22 mouse cellular contexts compared by ENCODE assay signal in the genomic region with DNA sequence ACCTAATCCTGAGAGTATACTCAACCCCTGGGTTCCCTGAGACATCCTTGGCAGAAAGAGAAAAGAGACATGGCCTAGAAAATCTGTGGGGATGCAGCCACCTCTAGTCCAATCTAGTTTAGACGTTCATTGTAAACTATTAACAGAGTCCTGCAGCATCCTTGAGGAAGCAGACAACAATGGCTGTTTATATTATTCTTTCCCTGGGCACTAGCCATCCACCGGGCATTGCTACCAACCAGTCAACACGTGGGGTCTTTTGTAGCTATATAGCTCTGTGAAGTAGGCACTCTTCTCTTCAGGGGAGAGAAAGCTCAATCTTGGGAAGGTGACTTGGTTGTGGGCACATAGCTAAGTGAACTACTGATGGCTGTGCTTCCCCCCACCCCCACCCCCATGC.
A peak's percentile ranks its signal among the peaks of the same experiment; 100 is the strongest.
DNase-seq lines count a peak whose midpoint lies in the region; ATAC-seq and TF ChIP-seq lines count a peak whose summit lies in the region.
"Had no signal": no experiment of that assay in that cellular context is flagged by ENCODE, and none has a peak within 500 bp of the region (broad histone marks: within the 10 kb centered on the region; RNA-seq: fewer than 3 reads in every experiment).

No protein-coding gene starts in this region.

- 65% methylated on average over 3 of the region's 3 CpGs for WGBS in lung, embryonic 16.5 days
- WGBS in lung, adult 2 months, result 53% methylated on average over 3 of the region's 3 CpGs

- TF ChIP-seq CTCF in lung, adult 2 months (IDR thresholded peaks at IDR 0.05; ENCODE audit: insufficient read depth, low read length), result no peak

- DNase-seq in lung, adult 2 months, result no peak
- peak; percentile 28 for DNase-seq in lung, postnatal 10 days
- no peak for DNase-seq in lung, postnatal 36 days
- DNase-seq in kidney, postnatal 25 days, result no peak
- DNase-seq: adrenal gland, adult 2 months; adrenal gland, postnatal 10 days; adrenal gland, postnatal 25 days; cerebellum, adult 11 months; cerebellum, adult 18-20 months; cerebellum, adult 8-10 months; cerebellum, adult 9-11 months; cerebellum, postnatal 14 days; cerebellum, postnatal 36 days; embryo, embryonic 11 days had no signal

- H3K36me3 ChIP-seq in lung, embryonic 16.5 days (ENCODE audit: control insufficient read depth, insufficient read depth, low read length), result no peaks in the 10 kb centered on the region
- H3K36me3 ChIP-seq: embryonic facial prominence, embryonic 13.5 days; embryonic facial prominence, embryonic 15.5 days; forebrain, embryonic 10.5 days; forebrain, embryonic 12.5 days had no signal

- no peaks in the 10 kb centered on the region for H3K9me3 ChIP-seq in lung, embryonic 16.5 days (ENCODE audit: control insufficient read depth, low read length)
- H3K9me3 ChIP-seq: embryonic facial prominence, embryonic 13.5 days; embryonic facial prominence, embryonic 15.5 days; forebrain, embryonic 10.5 days; forebrain, embryonic 12.5 days had no signal

- no peaks in the 10 kb centered on the region for H3K27me3 ChIP-seq in lung, embryonic 16.5 days (ENCODE audit: control insufficient read depth, insufficient read depth, low read depth, low read length)
- H3K27me3 ChIP-seq: embryonic facial prominence, embryonic 13.5 days; embryonic facial prominence, embryonic 15.5 days; forebrain, embryonic 12.5 days had no signal

- H3K9ac ChIP-seq in lung, embryonic 16.5 days (ENCODE audit: low read length), result no peak overlapping the region
- H3K9ac ChIP-seq: embryonic facial prominence, embryonic 13.5 days; embryonic facial prominence, embryonic 15.5 days; forebrain, embryonic 12.5 days had no signal

- H3K4me2 ChIP-seq in lung, embryonic 16.5 days (ENCODE audit: low read depth, low read length), result no peak overlapping the region
- H3K4me2 ChIP-seq: embryonic facial prominence, embryonic 13.5 days; embryonic facial prominence, embryonic 15.5 days; forebrain, embryonic 12.5 days had no signal

- H3K4me3 ChIP-seq in lung, embryonic 16.5 days (ENCODE audit: low read length), result no peak overlapping the region
- H3K4me3 ChIP-seq in lung, adult 2 months (replicated peaks; ENCODE audit: extremely low read depth, low read depth, low read length), result no peak overlapping the region
- H3K4me3 ChIP-seq: embryonic facial prominence, embryonic 13.5 days; embryonic facial prominence, embryonic 15.5 days; erythroblast, embryonic 14.5 days; forebrain, embryonic 10.5 days; forebrain, embryonic 12.5 days had no signal

- ATAC-seq in lung, embryonic 16.5 days (ENCODE audit: low read depth), result peak; percentile 41; the same call in 1 of the 2 replicates
- ATAC-seq: forebrain, embryonic 14.5 days; forebrain, embryonic 16.5 days had no signal

- no peak for TF ChIP-seq POLR2A in lung, adult 2 months (IDR thresholded peaks at IDR 0.05; ENCODE audit: borderline replicate concordance, extremely low read depth, low read depth, low read length)

- H3K27ac ChIP-seq in lung, embryonic 16.5 days (ENCODE audit: low read length), result no peak overlapping the region
- H3K27ac ChIP-seq: embryonic facial prominence, embryonic 13.5 days; embryonic facial prominence, embryonic 15.5 days; forebrain, embryonic 10.5 days; forebrain, embryonic 12.5 days had no signal

- H3K4me1 ChIP-seq in lung, embryonic 16.5 days (replicated peaks; ENCODE audit: control insufficient read depth, insufficient read depth, low read length), result 0 out of 2 replicates have a peak, but pooled peaks cover 3% of the 10 kb centered on the region
- H3K4me1 ChIP-seq in lung, adult 2 months (ENCODE audit: control insufficient read depth, insufficient read depth, low read length), result no peaks in the 10 kb centered on the region
- H3K4me1 ChIP-seq: embryonic facial prominence, embryonic 15.5 days; forebrain, embryonic 10.5 days; forebrain, embryonic 12.5 days had no signal
